Mouse (Mus musculus): ENCODE measurements around the gene Nos1ap.

Gene Nos1ap

DNA sequence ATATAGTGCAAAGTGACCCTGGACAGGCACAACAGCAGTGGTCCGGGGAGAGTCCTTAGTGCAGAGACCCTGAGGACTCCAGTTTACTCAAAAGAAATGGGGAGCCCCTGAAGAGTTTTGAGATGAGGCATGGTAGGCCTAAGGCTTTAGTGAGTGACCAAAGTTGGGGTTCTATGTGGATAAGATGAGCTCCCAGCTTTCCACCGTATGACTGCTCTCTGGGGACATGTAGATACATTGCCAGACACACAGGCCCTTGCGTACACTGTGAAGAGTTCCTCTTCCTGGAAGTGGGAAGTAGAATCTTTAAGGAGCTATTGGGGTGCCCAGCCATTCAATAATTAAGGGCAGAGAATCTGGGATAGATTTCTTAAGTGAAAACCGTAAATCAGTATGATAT lies 90.2 kb downstream of the Nos1ap start:
- no peak for DNase-seq

DNA sequence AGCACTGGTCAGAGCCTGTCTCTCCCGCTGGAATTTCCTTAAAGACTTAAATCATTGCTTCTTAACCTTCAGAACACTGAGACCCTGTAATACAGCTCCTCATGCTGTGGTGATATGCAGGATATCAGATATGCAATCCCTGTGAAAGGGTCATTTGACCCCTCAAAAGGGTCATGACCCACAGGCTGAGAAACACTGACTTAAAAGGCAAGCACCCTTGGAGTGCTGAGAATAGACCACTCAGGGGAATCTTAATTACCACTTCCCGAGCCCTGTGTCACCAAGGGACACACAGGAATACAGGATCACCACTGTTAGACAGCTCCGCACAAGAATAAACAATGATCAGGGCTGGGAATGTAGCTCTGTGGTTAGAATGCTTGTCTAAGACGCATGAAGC lies 91.0 kb downstream of the Nos1ap start:
- DNase-seq = no peak

DNA sequence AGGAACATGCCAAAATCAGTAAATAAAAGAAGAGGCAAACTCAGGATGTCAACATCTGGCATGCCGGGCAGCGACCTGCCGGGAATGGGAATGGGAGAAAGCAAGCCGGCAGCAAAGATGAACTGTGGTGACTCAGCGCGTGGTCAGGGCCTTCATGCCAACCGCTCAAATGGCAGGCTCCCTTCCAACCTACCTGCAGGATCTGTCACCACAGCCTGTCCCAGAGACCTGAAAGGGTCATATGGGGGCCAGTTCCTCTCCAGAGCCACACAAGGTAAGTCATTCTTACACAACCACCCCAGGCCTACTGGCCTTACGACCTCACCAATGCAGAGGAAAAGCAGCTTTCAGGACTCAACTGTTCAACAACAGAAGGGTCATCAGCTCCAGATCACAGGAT lies 93.4 kb downstream of the Nos1ap start:
- no peak for DNase-seq

DNA sequence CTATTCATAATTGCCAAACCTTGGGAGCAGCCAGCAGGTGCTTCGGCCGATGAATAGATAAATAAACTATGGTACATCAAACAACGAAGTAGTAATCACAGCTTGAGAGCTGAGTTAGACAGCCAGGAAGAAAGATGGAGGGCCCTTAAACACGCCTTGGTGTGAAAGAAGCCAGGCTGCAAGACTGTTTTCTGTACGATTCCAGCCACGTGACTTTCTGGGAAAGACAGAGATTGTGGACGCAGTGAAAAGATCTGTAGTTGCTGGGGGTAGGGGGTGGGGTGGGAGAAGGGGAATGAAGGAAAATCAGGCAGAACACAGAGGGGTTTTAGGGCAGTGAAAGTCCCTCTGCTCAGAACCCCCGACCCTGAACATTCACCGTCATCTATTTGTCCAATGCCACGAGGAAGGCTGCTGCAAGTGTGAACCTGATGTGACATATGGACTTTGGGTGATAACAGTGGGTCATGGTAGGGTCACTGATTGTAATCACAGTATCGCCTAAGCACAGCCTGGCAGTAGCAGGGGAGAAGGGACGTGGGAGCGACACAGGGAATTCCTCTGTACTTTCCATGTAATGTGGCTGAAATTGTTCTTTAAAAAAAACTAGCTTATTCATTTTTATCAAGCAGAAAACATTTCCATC lies 94.0 kb downstream of the Nos1ap start:
- no peak for DNase-seq

DNA sequence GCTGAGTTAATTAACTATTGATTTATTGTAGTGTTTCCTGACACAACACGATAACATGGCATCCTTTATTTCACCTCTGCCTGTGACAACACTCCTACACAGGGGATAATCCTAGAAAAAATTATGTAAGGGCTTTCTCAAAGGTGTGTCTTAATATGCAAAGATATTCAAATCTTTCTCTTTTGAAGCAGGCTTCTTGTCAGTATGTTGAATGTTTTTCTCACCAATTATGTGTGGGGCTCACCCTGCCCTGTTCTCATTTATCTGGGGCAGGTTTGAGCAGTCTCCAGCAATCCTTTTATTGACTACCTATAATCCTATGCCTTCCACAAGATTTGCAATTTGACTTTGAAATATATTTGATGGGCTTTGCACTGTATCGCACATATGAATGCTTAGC lies 97.1 kb downstream of the Nos1ap start:
- DNase-seq = no peak

DNA sequence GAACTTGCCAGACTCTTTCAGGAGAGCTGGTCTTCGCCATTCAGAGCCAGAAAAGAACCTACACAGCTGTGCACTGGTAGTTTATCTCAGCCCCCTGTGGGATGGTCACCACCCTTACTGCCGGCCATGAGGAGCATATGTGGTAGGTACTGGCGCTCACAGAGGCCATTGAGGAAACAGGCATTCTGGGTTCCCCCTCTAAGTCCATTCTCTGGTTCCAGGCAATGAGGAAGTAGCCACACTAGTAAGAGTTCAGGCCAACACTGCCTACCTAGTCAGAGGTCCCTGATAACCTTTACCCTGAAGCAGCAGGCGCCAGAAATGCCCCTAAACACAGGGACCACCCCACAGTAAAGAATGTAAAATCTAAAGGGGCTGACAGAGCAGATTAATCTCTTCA lies 97.6 kb downstream of the Nos1ap start:
- DNase-seq = no peak

DNA sequence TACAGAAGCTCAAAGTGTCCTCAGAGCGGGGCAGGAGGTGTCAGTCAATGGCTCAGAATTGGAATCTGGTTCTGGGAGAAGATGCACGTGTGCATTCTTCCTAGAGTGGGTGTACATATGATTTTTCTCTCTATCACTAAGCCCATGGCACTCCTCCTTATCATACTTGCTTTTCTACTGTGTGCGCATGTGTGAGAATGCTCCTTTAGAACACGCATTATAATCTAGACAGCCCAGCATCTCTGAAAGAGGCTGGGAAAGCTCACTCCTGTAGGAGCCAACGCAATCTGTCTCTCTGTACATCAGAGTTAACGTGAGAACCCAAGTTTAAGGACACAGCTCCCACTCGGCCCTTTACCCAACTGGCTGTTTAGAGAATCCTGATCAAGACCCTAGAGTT lies 99.7 kb downstream of the Nos1ap start:
- no peak for DNase-seq

DNA sequence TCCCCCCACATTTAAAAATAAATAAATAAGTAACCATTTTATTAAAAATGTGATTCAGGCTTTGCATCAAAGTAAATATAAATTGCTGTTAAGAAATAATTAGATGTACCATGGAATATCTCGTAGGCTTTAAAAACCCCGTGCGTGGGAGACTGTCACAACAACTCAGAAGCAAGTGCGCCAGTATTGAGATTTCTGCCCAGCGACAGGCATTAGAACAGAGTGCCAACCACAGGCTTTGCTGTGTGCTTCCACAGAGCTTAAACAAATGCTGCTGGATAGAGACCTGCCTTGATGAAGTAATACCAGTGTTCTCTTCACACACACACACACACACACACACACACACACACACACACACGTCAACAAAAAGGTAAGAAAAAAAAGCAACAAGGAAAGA lies 100.2 kb downstream of the Nos1ap start:
- no peak for DNase-seq

DNA sequence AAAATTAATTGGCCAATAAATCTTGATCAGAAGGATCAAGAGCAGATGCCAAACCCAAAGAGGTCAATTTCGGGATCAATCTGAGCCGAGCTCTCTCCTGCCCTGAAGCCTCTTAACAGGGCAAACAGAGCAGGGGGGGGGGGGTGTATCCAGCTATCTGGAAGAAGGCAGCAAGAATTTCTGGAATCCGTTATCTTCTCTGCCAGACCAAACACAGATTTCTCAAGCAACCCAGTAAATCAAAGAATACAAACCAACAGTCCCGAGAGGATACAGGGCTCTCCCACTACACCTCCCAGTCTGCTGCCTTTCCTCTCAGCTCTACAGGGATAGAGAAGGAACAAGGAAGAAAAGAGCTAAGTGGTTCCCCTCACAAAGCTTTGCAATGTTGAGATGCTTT lies 104.5 kb downstream of the Nos1ap start:
- DNase-seq = no peak

DNA sequence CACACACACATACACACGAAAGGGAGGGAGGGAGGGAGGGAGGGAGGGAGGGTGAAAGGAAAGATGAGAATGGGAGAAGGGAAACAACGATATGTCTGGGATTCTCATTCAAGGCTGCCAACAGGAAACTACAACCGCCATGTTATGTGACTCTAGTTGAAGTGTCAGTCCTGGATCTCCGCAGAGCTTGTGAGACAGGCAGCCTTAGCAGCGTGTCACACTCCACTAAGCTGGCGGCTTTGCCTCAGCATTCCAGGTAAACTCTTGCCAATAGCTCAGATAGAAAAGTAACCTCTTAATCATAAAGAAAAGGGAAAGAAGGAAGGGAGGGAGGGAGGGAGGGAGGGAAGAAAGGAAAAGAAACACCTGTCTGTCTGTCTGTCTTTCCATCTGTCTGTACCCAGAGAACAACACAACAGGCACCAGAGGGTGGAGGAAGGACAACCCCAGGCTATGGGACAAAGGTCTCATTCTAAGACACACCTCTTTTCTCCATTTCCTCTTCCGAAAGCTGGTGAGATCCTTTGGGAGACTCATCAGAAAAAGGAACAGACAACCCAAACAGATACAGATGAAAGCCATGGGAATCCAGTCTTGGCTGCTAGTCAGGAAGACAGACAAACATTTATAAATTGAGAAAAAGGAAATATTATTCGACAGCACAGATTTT lies 107.3 kb downstream of the Nos1ap start:
- DNase-seq = no peak

DNA sequence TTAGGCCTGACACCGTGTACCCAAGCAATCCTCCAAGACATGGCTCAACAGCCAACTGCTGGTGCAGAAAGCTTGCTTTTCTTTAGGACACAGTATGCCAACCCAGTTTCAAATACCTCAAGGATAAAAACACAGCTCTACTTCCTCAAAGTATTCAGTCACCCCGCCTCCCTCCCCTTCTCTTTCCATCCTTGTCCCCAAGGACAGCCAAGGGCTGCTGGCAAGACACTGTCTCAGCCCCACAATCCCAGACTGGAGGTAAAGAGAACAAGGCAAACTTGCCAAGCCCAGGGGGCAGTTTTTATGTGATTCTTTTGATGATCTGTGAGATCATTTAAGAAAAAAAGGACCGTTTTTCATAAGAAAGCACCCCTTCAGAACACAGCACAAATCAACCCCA lies 108.6 kb downstream of the Nos1ap start:
- DNase-seq = no peak

DNA sequence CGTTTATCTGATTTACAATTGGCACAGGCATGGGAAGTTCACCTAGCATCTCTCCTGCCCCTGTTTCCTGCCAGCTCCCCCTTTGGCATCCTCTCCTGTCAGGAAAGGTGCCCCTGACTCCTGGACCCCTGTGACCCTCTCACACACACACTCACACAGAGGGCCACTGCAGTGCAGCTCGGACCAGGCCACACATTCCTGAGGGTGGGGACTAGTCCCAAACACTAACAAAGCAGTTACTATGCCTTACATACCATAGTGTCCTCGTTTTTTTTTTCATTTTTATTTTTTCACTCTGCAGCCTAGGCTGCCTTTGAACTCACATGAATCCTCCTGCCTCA lies 110.2 kb downstream of the Nos1ap start:
- no peak for DNase-seq

DNA sequence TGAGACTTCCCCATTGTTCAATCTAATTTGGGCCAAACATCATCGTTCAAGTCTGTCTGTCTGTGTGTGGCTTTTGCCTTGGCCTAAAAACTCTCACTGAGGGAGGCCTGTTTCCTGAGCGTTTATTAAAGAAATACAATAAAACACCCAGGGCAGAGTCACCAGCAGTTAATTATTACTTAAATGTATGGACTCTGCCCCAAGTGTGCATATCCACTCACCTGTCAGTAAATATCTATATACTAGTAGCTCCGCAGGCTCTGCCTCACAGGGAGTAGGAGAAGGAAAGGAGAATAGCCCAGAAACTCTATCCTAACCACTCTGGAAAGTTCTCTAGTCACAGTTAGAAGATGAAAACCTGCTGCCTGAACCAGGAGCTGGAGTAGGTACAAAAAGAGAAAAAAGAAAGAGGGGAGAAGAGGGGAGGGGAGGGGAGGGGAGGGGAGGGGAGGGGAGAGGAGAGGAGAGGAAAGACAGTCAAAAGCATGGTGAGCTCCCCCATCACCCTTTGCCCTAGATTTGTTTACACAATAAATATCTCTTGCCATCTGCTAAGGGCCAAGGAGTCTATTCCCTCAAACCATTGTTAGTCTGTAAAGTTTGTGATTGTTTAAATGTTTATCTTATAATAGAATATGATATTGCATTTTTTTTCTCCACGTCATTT lies 110.7 kb downstream of the Nos1ap start:
- DNase-seq = no peak

DNA sequence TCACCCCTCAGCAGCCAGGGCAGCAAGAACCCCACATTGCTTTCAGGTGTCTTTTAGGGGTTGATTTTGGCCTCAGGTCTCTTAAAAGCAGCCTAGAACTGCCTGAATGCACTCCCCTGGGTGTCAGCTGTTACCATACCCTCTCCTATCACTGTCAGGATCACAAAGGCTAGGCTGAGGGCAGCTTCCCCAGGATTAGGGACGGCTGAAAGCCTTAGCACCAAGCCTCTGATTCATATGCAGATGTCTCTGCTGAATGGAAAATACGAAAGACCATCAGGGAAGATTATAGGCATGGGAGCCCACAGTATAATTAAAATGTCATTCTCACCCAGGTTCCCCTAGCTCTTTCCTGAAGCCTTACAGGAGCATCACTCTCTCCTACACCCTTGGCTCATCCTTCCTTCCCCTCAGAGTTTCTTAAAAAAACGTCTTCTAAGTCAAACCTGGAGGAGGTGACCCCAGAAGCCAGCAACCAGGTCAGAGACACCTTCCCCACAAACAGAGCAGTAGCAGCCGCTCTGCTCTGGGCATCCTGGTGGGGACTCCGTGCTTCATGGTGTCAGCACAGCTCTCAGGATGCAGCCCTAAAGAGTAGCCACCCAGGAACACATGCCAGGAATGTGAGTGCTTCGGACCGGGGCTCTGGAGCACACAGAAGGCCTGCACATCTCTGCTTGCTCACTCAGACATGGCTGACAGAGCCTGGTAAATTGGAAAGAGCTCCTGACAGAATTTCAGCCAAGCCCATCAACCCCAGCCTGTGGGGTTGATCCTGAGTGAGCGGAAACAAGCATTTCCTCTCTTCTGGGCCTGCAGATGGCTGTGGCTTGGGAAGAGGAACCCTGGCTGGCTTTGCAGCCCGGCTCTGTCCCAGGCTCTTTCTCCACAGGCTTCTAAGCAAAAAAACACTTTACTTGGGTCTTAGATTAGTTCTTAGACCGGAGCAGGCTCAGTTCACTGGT lies 111.7 kb downstream of the Nos1ap start:
- no peak for DNase-seq

DNA sequence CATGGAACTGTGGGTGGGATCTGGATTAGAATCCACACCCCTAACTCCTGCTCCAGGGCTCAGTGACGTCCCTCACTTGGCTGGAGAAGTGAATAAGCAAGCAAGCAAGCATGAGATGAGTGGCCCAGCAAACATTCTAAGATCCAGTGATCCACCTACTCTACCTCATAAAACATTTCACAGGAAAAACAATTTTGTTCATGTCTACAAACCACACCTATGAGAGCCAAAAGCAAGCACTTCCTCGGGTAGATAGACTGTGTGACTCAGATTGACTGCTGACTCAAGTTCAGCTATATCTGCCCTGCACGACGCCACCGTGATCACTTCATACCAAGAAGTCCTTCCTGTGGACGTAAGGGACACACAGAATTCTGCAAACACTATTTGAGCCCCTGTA lies 116.2 kb downstream of the Nos1ap start:
- DNase-seq = no peak

DNA sequence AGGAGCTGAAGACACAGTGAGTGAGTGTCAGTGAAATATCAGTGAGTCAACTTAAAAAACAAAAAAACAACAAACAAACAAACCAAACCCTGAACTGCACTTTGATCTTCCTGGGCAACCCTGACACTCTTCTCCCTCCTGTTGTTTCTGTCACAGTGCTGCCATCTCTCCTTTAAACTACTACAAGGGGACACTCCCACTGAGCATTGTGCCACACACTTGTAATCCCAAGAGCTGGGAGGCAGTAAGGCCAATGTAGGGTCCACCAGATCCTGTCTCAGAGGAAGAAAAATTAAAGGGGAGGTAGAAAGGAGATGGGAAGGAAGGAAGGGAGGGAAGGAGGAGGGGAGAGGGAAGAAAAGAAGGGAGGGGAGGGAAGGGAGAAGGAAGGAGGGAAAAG lies 116.8 kb downstream of the Nos1ap start:
- no peak for DNase-seq

DNA sequence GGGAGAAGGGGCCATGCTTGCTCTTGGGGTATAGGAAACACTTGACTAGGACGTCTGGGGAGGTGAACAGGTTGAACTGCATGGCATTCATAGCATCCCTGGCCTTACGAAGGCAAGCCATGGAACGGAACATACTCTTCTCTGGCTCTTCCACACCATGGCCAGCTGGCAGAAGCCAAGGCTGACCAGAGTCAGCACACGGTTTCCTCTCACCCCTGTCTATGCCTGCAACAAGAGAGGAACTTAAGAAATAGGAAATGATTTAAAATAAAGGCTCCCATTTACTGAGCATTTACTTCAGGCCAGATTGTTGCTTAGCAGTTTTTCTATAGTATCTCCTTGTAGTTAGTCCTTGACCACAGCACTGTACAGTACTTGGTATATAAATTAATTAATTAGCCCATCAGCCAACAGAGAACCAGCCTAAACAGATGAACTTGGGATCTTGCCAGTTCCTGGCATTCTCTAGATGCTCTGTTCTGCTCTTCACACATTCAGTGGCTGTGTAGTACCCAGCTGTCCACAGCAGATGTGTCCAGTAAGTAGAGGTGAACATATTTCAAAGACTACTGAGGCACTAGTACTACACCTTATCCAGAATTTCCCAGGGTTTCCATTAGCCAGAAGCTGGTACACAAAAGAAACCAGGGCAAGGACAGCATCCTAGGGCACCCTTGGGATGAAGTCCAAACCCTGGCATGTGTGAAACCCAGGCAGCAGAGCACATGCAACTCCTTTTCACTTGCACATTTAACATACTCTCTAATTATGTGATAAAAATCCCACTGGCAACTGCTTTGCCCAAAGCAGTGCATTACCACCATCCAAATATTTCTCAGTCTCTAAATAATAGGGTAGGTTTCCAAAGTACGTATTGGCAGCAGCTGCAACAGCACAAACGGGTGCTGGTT lies 123.3 kb downstream of the Nos1ap start:
- DNase-seq = no peak

DNA sequence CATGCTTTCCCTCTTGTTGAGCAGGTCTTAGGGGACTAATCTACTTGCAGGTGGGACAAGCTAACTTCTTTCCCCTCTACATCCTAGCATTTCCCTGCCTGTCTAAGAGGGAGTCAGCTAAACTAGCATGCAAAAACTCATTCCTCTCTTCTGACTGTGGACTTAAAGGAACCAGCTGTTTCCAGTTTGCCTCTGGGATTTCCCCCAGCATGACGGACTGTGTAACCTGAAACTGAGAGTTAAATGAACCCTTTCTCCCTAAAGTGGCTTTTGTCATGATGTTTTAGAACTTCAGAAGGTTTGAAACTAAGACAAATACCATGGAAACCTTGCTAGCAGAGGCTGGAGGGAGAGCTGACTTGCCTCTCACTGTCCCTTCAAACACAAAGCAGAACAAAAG lies 127.5 kb downstream of the Nos1ap start:
- DNase-seq = no peak

DNA sequence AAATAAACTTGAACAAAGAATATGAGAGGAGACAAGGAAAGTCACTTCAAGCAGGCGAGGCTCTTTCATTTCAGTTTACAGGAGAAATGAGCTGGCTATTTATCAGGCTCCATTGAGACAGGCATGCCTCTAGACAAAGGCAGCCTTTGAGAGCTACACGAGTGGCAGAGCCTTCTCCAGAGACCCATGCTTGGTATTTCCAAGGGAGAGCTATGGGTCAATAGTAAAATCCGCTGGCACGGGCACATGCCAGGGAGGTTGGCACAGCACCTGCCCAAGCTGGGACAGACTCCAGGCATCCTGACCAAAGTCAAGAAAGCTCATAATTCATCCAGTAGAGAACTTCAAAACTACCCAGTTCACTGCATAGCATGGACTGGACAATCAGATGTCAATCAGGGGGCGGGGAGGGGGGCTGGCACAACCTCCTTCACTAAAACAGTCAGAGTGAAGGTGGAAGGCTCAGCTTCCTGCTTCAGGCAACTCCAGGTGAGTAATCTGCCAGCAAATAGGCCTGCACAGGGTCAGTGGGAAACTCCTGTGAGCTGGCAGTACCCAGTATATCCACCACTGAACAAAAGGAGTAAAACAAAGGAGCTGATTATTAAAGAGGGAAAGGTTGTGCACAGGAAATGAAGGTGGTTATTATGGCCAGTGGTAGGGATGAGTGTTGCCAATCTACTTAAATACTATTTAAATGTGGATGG lies 129.6 kb downstream of the Nos1ap start:
- DNase-seq = peak; percentile 32

DNA sequence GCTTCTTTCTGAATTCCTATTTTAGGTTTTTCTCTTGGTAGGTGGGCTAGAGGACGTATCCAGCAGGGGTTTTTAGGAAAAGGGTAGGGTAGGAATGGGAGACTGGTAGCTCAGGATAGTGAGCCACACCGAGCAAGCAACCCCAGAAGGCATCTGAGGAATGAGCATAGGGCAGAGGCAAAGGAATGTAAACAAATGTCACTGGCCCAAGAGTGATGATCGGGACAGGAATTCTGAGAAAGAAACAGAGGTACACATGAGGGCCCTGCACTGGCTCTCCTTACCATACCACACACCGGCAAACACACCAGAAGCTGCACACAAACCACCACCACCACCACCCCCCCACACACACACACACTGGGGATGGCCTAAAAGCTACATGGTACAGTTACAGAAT lies 132.0 kb downstream of the Nos1ap start:
- no peak for DNase-seq

DNA sequence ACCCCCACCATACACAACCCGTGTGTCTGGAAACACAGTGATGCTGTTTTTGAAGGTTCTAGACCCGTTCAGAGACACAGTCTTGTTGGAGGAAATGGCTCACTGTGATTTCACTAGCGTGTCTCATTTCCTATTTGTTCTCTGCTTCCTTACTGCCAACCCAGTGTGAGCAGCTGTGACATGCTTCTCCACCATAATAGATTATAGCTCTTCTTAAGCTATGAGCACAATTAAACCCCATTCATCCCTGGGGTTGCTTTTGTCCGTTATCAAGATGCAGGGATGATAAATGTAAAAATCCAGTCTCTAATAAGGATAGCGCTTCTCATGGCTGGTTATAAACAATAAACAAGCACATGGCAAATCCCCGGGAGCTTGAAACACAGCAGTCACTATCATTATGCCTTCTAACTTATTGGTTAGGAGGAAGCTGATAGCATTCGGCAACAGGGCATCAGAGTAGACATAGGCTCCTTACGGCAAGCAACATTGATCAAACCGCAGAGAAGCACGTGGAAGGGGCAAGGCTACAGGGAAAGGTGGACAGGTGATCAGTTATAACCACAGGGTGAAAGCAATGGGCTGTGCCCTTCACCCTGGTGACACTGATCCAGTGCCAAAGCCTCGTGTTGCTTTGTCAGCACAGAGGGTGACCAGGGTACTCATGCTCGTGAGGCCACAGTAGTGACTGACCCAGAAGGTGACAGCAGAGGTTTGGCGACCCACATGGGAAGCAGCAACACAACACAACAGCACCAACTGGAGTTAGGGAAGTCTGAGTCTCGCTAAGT lies 133.6 kb downstream of the Nos1ap start:
- no peak for DNase-seq

All from cerebellum, adult 11 months (tissue).